8 mouse cellular contexts compared by ENCODE assay signal in genomic region chr19:54047386-54048050, GRCm38 (mm10). TPM values are rescaled to one million over a fixed set of nuclear protein-coding genes. Genes with fewer than 3 reads are reported as not detected.
DNase-seq lines count a peak whose midpoint lies in the region; ATAC-seq and TF ChIP-seq lines count a peak whose summit lies in the region.

No protein-coding gene starts in this region.

- whole genome bisulfite sequencing in lung, embryonic 15.5 days, result 3% methylated on average over 27 of the region's 27 CpGs
- under 1% methylated on average over 27 of the region's 27 CpGs for WGBS in embryonic facial prominence, embryonic 10.5 days
- WGBS in intestine, embryonic 14.5 days, result 2% methylated on average over 27 of the region's 27 CpGs

- peaks cover 51% of the 10 kb centered on the region for H3K27me3 ChIP-seq in lung, embryonic 15.5 days
- H3K27me3 ChIP-seq in embryonic facial prominence, embryonic 10.5 days (replicated peaks; ENCODE audit: low read depth, poor library complexity, severe bottlenecking), result peaks cover 79% of the 10 kb centered on the region
- H3K27me3 ChIP-seq in intestine, embryonic 14.5 days (replicated peaks; ENCODE audit: control insufficient read depth, insufficient read depth, low read length), result peaks cover 49% of the 10 kb centered on the region
- peaks cover 57% of the 10 kb centered on the region for H3K27me3 ChIP-seq in myocyte (ENCODE audit: control insufficient read depth, insufficient read depth, insufficient read length)

- peak overlapping the region; percentile 99 for H3K4me2 ChIP-seq in lung, embryonic 15.5 days
- H3K4me2 ChIP-seq in intestine, embryonic 14.5 days (ENCODE audit: low read length), result peak overlapping the region; percentile 90
- H3K4me2 ChIP-seq in myocyte (ENCODE audit: low read depth), result peak overlapping the region; percentile 58

- H3K9me3 ChIP-seq in lung, embryonic 15.5 days, result no peaks in the 10 kb centered on the region
- H3K9me3 ChIP-seq in embryonic facial prominence, embryonic 10.5 days, result no peaks in the 10 kb centered on the region
- no peaks in the 10 kb centered on the region for H3K9me3 ChIP-seq in intestine, embryonic 14.5 days (ENCODE audit: control insufficient read depth, low read length)

- H3K79me2 ChIP-seq in myocyte (ENCODE audit: control insufficient read depth, insufficient read depth), result no peaks in the 10 kb centered on the region

- ATAC-seq in lung, embryonic 15.5 days (ENCODE audit: borderline replicate concordance, extremely low read depth, low FRiP score, low TSS enrichment), result no peak
- no peak for ATAC-seq in intestine, embryonic 14.5 days (replicated peaks; ENCODE audit: low FRiP score, low TSS enrichment, low read depth)
- no peak for ATAC-seq in frontal cortex, adult (ENCODE audit: low TSS enrichment)

- H3K27ac ChIP-seq in lung, embryonic 15.5 days, result no peak overlapping the region
- no peak overlapping the region for H3K27ac ChIP-seq in embryonic facial prominence, embryonic 10.5 days (replicated peaks)
- no peak overlapping the region for H3K27ac ChIP-seq in intestine, embryonic 14.5 days (ENCODE audit: low read depth)

- TF ChIP-seq POLR2A in myocyte (IDR thresholded peaks at IDR 0.05; ENCODE audit: insufficient read length, low read depth), result no peak

- peak overlapping the region; percentile 27 for H3K9ac ChIP-seq in lung, embryonic 15.5 days
- peak overlapping the region; percentile 29; the same call in 1 of the 2 replicates for H3K9ac ChIP-seq in intestine, embryonic 14.5 days (ENCODE audit: low read length)

- no peak overlapping the region for H3ac ChIP-seq in myocyte (ENCODE audit: control insufficient read depth, insufficient read length)

- no peaks in the 10 kb centered on the region for H3K36me3 ChIP-seq in lung, embryonic 15.5 days
- H3K36me3 ChIP-seq in embryonic facial prominence, embryonic 10.5 days (replicated peaks), result no peaks in the 10 kb centered on the region
- H3K36me3 ChIP-seq in intestine, embryonic 14.5 days (ENCODE audit: control insufficient read depth, insufficient read depth, low read length), result no peaks in the 10 kb centered on the region
- no peaks in the 10 kb centered on the region for H3K36me3 ChIP-seq in myocyte (ENCODE audit: control insufficient read depth, insufficient read depth)

- no peak for DNase-seq in lung, adult 18-20 months
- DNase-seq in embryonic facial prominence, embryonic 10.5 days (ENCODE audit: low spot score), result peak; percentile 51
- peak; percentile 68 for DNase-seq in intestine, embryonic 14.5 days (ENCODE audit: low spot score)
- no peak for DNase-seq in right cerebral cortex, adult 2 months (ENCODE audit: low spot score in 2 of 2)
- DNase-seq in urinary bladder, postnatal 25 days (ENCODE audit: low spot score), result no peak

- peak overlapping the region; percentile 49 for H3K4me3 ChIP-seq in lung, embryonic 15.5 days
- H3K4me3 ChIP-seq in embryonic facial prominence, embryonic 10.5 days, result peak overlapping the region; percentile 68
- peak overlapping the region; percentile 54 for H3K4me3 ChIP-seq in intestine, embryonic 14.5 days (ENCODE audit: low read depth, low read length)
- H3K4me3 ChIP-seq in myocyte, result no peak overlapping the region

- peaks cover 36% of the 10 kb centered on the region for H3K4me1 ChIP-seq in lung, embryonic 15.5 days
- H3K4me1 ChIP-seq in embryonic facial prominence, embryonic 10.5 days, result peaks cover 44% of the 10 kb centered on the region
- H3K4me1 ChIP-seq in intestine, embryonic 14.5 days (replicated peaks; ENCODE audit: control insufficient read depth, insufficient read depth, low read length), result peaks cover 29% of the 10 kb centered on the region

TF ChIP-seq in myocyte, 11 proteins besides CTCF, POLR2A, EP300 and RAD21:
- no peak for TF ChIP-seq MYOD1 (IDR thresholded peaks at IDR 0.05; ENCODE audit: control insufficient read depth in 1 of 3, insufficient read length in 2 of 3, low read depth in 2 of 3)
TF ChIP-seq in myocyte: peak in this region for 0.

RNA-seq across cellular contexts. Expression of gene Adra2a, which starts 3.6 kb away (rescaled TPM):
- 0.19 and 0.24 TPM in 2 replicates for polyA plus RNA-seq in lung, embryonic 15.5 days (2015; fragmentation: Nextera tagmentation; extraction: Ambion mirVana)
- polyA plus RNA-seq in embryonic facial prominence, embryonic 10.5 days (2016; fragmentation: Nextera tagmentation; extraction: Ambion mirVana), result 0.14 and 0.29 TPM in 2 replicates
- polyA plus RNA-seq in intestine, embryonic 14.5 days (2014; fragmentation: Nextera tagmentation; extraction: Ambion mirVana), result 1.5 and 2.5 TPM in 2 replicates
- polyA plus RNA-seq in myocyte (2012; fragmentation: generic; extraction: Trizol), result 0.20 TPM

Comparison
In these comparisons a context has a peak if more than half of its experiments do, and no peak if none do; other contexts are left out.
1. DNase-seq: peak in embryonic facial prominence, embryonic 10.5 days (single experiment) and intestine, embryonic 14.5 days (single experiment); none in lung, adult 18-20 months (0 of 2), right cerebral cortex, adult 2 months (0 of 2) and urinary bladder, postnatal 25 days (single experiment).
2. Peak in every context shown above with its lines, with median percentiles within 50 percentile points of each other: H3K4me2 ChIP-seq.